Mouse (Mus musculus): ENCODE results near the gene Ltc4s. TPM values are rescaled to one million over a fixed set of nuclear protein-coding genes. Genes with fewer than 3 reads are reported as not detected.
A peak's percentile ranks its signal among the peaks of the same experiment; 100 is the strongest.

Ltc4s gene
- 1.6 and 4.5 TPM in 2 replicates for polyA plus RNA-seq (2014; fragmentation: Nextera tagmentation; extraction: Ambion mirVana)

DNA sequence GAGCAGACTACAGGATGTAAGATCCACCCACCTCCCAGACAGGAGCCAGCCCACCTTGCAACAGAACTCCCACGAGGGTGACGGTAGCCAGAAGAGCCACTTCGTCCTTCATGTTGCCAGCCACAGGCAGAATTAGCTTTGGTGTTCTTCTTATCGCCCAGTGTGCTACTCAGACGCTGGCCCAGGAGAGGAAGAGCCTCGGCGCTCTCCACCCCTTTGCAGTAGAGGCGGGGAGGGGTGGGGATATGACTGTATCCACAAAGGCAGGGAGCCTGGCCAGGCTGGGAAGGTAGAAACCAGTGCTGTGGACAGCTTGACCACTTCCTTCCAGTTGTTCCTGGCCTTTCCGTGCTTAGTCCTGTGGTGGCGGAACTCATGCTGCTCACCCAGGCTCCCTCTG lies at the start of gene Ltc4s:
Ltc4s (minus strand) TSS at position 293 of the 400 bp plus-strand sequence.
- WGBS, result 51% methylated on average over 10 of the region's 10 CpGs
- Histone ChIP-seq H3K4me2 (replicated peaks) (peak within 1 kb of the TSS; percentile 94), H3K27me3 (ENCODE audit: control insufficient read depth, insufficient read depth, low read length) (peaks cover 22% of the 10 kb centered on the region; the same call in 1 of the 2 replicates), H3K36me3 (replicated peaks; ENCODE audit: control insufficient read depth, insufficient read depth) (peaks cover 26% of the 10 kb centered on the region), H3K27ac (no peak within 1 kb of the TSS), H3K9me3 (ENCODE audit: control insufficient read depth, low read length) (no peaks in the 10 kb centered on the region), H3K9ac (no peak within 1 kb of the TSS), H3K4me3 (replicated peaks; ENCODE audit: low read length) (0 out of 2 replicates have a peak within 1 kb of the TSS, but pooled peaks have one; percentile 55), H3K4me1 (replicated peaks; ENCODE audit: control insufficient read depth, insufficient read depth, low read length) (peaks cover 6% of the 10 kb centered on the region; the same call in 1 of the 2 replicates)
- DNase-seq (ENCODE audit: low spot score) (no peak), ATAC-seq (ENCODE audit: low FRiP score) (no peak)

- H3K27me3 ChIP-seq (ENCODE audit: control insufficient read depth, insufficient read depth, low read length), result no peaks in the 10 kb centered on the region
- ATAC-seq (ENCODE audit: low FRiP score) (no peak), DNase-seq (ENCODE audit: low spot score) (no peak)
- H3K36me3 ChIP-seq (replicated peaks; ENCODE audit: control insufficient read depth, insufficient read depth), result peaks cover 22% of the 10 kb centered on the region
- 85% methylated on average over 1 of the region's 1 CpGs for WGBS
- H3K9ac ChIP-seq, result no peak overlapping the region
- peaks cover 22% of the 10 kb centered on the region for H3K4me1 ChIP-seq (replicated peaks; ENCODE audit: control insufficient read depth, insufficient read depth, low read length)
- no peak overlapping the region for H3K27ac ChIP-seq
- no peak overlapping the region for H3K4me2 ChIP-seq (replicated peaks)
- H3K4me3 ChIP-seq (replicated peaks; ENCODE audit: low read length), result no peak overlapping the region
- no peaks in the 10 kb centered on the region for H3K9me3 ChIP-seq (ENCODE audit: control insufficient read depth, low read length)
These were observed 48.0 kb upstream of the Ltc4s start for GRCm38 (mm10) chr11:50286428-50286827.

DNA sequence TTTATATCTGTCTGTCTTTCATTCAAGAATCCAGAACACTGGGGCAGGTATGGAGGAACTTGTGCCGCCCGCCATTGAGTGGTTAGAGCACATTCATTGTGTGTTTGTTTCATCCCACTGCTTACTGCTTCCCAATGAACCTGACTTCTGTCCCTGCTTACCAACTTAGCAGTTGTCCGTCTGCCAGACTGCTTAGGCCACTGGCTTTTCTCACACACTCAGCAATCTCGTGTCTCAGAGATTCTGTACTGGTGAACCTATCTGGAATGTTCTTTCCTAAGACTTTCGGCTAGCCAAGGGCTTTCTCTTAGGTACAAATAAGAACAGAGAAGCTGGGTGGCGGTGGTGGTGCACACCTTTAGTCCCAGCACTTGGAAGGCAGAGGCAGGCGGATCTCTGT lies 47.3 kb upstream of the Ltc4s start:
- Histone ChIP-seq H3K36me3 (replicated peaks; ENCODE audit: control insufficient read depth, insufficient read depth) (peaks cover 28% of the 10 kb centered on the region), H3K9me3 (ENCODE audit: control insufficient read depth, low read length) (no peaks in the 10 kb centered on the region), H3K27me3 (ENCODE audit: control insufficient read depth, insufficient read depth, low read length) (no peaks in the 10 kb centered on the region), H3K4me3 (replicated peaks; ENCODE audit: low read length) (no peak overlapping the region), H3K27ac (no peak overlapping the region), H3K4me1 (replicated peaks; ENCODE audit: control insufficient read depth, insufficient read depth, low read length) (peaks cover 22% of the 10 kb centered on the region), H3K9ac (no peak overlapping the region), H3K4me2 (replicated peaks) (no peak overlapping the region)
- WGBS, result 94% methylated on average over 7 of the region's 7 CpGs
- DNase-seq (ENCODE audit: low spot score) (no peak), ATAC-seq (ENCODE audit: low FRiP score) (no peak)

GRCm38 (mm10) chr11:50285263-50285662 lies 46.8 kb upstream of the Ltc4s start:
- Histone ChIP-seq H3K9ac (no peak overlapping the region), H3K9me3 (ENCODE audit: control insufficient read depth, low read length) (no peaks in the 10 kb centered on the region), H3K4me3 (replicated peaks; ENCODE audit: low read length) (no peak overlapping the region), H3K4me1 (replicated peaks; ENCODE audit: control insufficient read depth, insufficient read depth, low read length) (peaks cover 18% of the 10 kb centered on the region), H3K27ac (no peak overlapping the region), H3K27me3 (ENCODE audit: control insufficient read depth, insufficient read depth, low read length) (no peaks in the 10 kb centered on the region), H3K36me3 (replicated peaks; ENCODE audit: control insufficient read depth, insufficient read depth) (peaks cover 29% of the 10 kb centered on the region), H3K4me2 (replicated peaks) (no peak overlapping the region)
- DNase-seq (ENCODE audit: low spot score) (no peak), ATAC-seq (ENCODE audit: low FRiP score) (no peak)
- WGBS, result 91% methylated on average over 5 of the region's 5 CpGs

DNA sequence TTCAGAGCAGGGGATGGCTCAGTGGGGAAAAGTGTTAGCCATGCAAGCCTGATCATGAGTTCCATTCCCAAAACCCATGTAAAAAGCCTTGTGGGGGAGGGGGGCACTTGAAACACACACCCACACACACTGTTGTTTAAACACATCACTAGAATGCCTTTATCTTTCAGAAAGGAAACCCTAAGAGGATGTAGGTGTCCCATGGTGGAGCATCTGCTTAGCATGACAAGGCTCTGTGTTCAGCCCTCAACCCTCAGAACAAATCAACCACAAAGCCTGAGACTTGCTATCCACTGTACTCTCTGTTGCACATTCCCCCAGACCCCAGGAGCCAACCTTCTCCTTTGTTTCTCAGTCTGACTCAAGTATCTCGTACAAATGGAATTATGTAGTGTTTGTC lies 41.6 kb upstream of the Ltc4s start:
- peaks cover 17% of the 10 kb centered on the region; the same call in 1 of the 2 replicates for H3K36me3 ChIP-seq (replicated peaks; ENCODE audit: control insufficient read depth, insufficient read depth)
- 69% methylated on average over 1 of the region's 1 CpGs for WGBS
- no peak overlapping the region for H3K9ac ChIP-seq
- no peak overlapping the region for H3K4me2 ChIP-seq (replicated peaks)
- H3K4me3 ChIP-seq (replicated peaks; ENCODE audit: low read length), result no peak overlapping the region
- ATAC-seq (ENCODE audit: low FRiP score) (no peak), DNase-seq (ENCODE audit: low spot score) (no peak)
- H3K4me1 ChIP-seq (replicated peaks; ENCODE audit: control insufficient read depth, insufficient read depth, low read length), result no peaks in the 10 kb centered on the region
- H3K9me3 ChIP-seq (ENCODE audit: control insufficient read depth, low read length), result no peaks in the 10 kb centered on the region
- H3K27me3 ChIP-seq (ENCODE audit: control insufficient read depth, insufficient read depth, low read length), result no peaks in the 10 kb centered on the region
- no peak overlapping the region for H3K27ac ChIP-seq

DNA sequence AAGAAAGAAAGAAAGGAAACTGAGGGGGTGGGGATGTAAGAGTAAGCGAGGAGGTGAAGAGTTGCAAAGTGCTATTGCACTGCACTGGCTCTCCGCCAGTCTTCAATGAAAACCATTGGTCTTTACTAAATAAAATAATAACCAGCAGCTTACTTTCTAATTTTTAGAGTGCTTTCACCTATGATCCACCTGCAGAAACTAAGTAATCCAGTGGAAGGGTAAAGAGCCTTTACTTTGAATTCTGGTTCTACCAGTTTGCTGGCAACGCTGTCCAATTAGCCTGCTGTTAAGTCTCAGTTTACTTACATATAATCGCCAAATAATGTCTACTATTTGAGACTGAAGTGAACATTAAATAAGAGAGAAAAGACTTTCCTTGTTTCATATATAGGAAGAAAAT lies 40.6 kb upstream of the Ltc4s start:
- DNase-seq (ENCODE audit: low spot score) (no peak), ATAC-seq (ENCODE audit: low FRiP score) (no peak)
- H3K27ac ChIP-seq, result no peak overlapping the region
- H3K9ac ChIP-seq, result no peak overlapping the region
- no peak overlapping the region for H3K4me3 ChIP-seq (replicated peaks; ENCODE audit: low read length)
- 97% methylated on average over 4 of the region's 4 CpGs for WGBS
- no peaks in the 10 kb centered on the region for H3K27me3 ChIP-seq (ENCODE audit: control insufficient read depth, insufficient read depth, low read length)
- no peaks in the 10 kb centered on the region for H3K4me1 ChIP-seq (replicated peaks; ENCODE audit: control insufficient read depth, insufficient read depth, low read length)
- no peak overlapping the region for H3K4me2 ChIP-seq (replicated peaks)
- peaks cover 17% of the 10 kb centered on the region; the same call in 1 of the 2 replicates for H3K36me3 ChIP-seq (replicated peaks; ENCODE audit: control insufficient read depth, insufficient read depth)
- no peaks in the 10 kb centered on the region for H3K9me3 ChIP-seq (ENCODE audit: control insufficient read depth, low read length)

DNA sequence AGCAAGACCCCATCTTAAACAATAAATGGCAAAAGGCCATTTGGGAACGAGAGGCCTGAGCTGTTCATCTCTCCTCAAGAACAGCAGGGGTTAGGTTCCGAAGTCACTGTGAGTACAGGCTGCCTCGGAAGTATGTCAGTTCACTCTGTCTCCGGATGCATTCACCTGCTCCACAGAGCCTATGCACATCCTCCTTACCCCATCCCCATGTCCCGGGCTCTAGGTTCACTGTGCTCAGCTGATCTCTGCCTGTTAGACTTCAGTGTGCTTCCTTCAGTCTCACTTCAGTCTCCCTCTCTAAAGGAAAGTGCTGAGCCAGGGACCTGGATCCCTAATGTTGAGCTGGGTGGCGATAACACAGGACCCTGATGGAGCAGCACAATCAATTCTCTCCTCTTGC lies 39.3 kb upstream of the Ltc4s start:
- Histone ChIP-seq H3K4me2 (replicated peaks) (no peak overlapping the region), H3K27ac (no peak overlapping the region), H3K4me3 (replicated peaks; ENCODE audit: low read length) (no peak overlapping the region), H3K27me3 (ENCODE audit: control insufficient read depth, insufficient read depth, low read length) (no peaks in the 10 kb centered on the region), H3K4me1 (replicated peaks; ENCODE audit: control insufficient read depth, insufficient read depth, low read length) (no peaks in the 10 kb centered on the region), H3K9me3 (ENCODE audit: control insufficient read depth, low read length) (no peaks in the 10 kb centered on the region), H3K36me3 (replicated peaks; ENCODE audit: control insufficient read depth, insufficient read depth) (0 out of 2 replicates have a peak, but pooled peaks cover 12% of the 10 kb centered on the region), H3K9ac (no peak overlapping the region)
- WGBS, result 92% methylated on average over 6 of the region's 6 CpGs
- no peak for ATAC-seq (ENCODE audit: low FRiP score)
- DNase-seq (ENCODE audit: low spot score), result no peak

DNA sequence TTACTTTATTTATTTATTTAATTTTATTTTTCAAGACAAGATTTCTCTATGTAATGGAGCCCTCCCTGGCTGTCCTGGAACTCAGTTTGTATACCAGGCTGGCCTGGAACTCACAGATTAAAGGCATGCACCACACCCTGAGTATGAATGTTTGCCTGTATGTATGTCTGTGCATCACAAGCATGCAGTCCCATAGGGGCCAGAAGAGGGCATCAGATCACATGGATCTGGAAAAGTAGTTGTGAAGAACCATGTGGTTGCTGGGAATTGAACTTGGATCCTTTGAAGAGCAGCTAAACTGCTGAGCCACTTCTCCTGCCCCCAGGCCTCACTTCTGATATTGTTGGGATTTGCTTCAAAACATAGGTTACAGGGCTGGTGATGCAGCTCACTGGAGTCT lies 38.6 kb upstream of the Ltc4s start:
- no peak for ATAC-seq (ENCODE audit: low FRiP score)
- no peak overlapping the region for H3K4me2 ChIP-seq (replicated peaks)
- no peak for DNase-seq (ENCODE audit: low spot score)
- no peak overlapping the region for H3K4me3 ChIP-seq (replicated peaks; ENCODE audit: low read length)
- 0 out of 2 replicates have a peak, but pooled peaks cover 12% of the 10 kb centered on the region for H3K36me3 ChIP-seq (replicated peaks; ENCODE audit: control insufficient read depth, insufficient read depth)
- no peak overlapping the region for H3K9ac ChIP-seq
- no peaks in the 10 kb centered on the region for H3K27me3 ChIP-seq (ENCODE audit: control insufficient read depth, insufficient read depth, low read length)
- no peaks in the 10 kb centered on the region for H3K9me3 ChIP-seq (ENCODE audit: control insufficient read depth, low read length)
- H3K4me1 ChIP-seq (replicated peaks; ENCODE audit: control insufficient read depth, insufficient read depth, low read length), result no peaks in the 10 kb centered on the region
- no peak overlapping the region for H3K27ac ChIP-seq

GRCm38 (mm10) chr11:50275568-50276151 lies 37.2 kb upstream of the Ltc4s start:
- Histone ChIP-seq H3K4me3 (replicated peaks; ENCODE audit: low read length) (no peak overlapping the region), H3K4me2 (replicated peaks) (no peak overlapping the region), H3K9me3 (ENCODE audit: control insufficient read depth, low read length) (no peaks in the 10 kb centered on the region), H3K36me3 (replicated peaks; ENCODE audit: control insufficient read depth, insufficient read depth) (0 out of 2 replicates have a peak, but pooled peaks cover 6% of the 10 kb centered on the region), H3K4me1 (replicated peaks; ENCODE audit: control insufficient read depth, insufficient read depth, low read length) (no peaks in the 10 kb centered on the region), H3K27me3 (ENCODE audit: control insufficient read depth, insufficient read depth, low read length) (no peaks in the 10 kb centered on the region), H3K27ac (no peak overlapping the region), H3K9ac (no peak overlapping the region)
- ATAC-seq (ENCODE audit: low FRiP score) (no peak), DNase-seq (ENCODE audit: low spot score) (no peak)
- WGBS, result 93% methylated on average over 5 of the region's 5 CpGs

GRCm38 (mm10) chr11:50275077-50275476 lies 36.7 kb upstream of the Ltc4s start:
- DNase-seq (ENCODE audit: low spot score), result no peak
- no peak for ATAC-seq (ENCODE audit: low FRiP score)
- no peaks in the 10 kb centered on the region for H3K27me3 ChIP-seq (ENCODE audit: control insufficient read depth, insufficient read depth, low read length)

More at GRCm38 (mm10) chr11:50275077-50275476, 36.7 kb upstream of the Ltc4s start:
- no peak overlapping the region for H3K9ac ChIP-seq
- no peak overlapping the region for H3K4me3 ChIP-seq (replicated peaks; ENCODE audit: low read length)
- no peak overlapping the region for H3K27ac ChIP-seq
- no peak overlapping the region for H3K4me2 ChIP-seq (replicated peaks)
- H3K4me1 ChIP-seq (replicated peaks; ENCODE audit: control insufficient read depth, insufficient read depth, low read length), result no peaks in the 10 kb centered on the region
- H3K36me3 ChIP-seq (replicated peaks; ENCODE audit: control insufficient read depth, insufficient read depth), result 0 out of 2 replicates have a peak, but pooled peaks cover 5% of the 10 kb centered on the region
- WGBS, result 97% methylated on average over 2 of the region's 2 CpGs
- no peaks in the 10 kb centered on the region for H3K9me3 ChIP-seq (ENCODE audit: control insufficient read depth, low read length)
